Mouse (Mus musculus) spleen, adult 12 weeks (tissue): ENCODE measurements around the gene Slc9a2.
"Not testable (repeated sequence)": the region's sequence is repeated elsewhere in the genome, so short reads cannot be mapped to it uniquely, and the experiment has no call there.

Source experiments
- DNase-seq: peaks from one replicate; pipeline ENCODE4 v3.0.0; 2022; ENCODE audit warnings: low spot score

The Slc9a2 gene

DNA sequence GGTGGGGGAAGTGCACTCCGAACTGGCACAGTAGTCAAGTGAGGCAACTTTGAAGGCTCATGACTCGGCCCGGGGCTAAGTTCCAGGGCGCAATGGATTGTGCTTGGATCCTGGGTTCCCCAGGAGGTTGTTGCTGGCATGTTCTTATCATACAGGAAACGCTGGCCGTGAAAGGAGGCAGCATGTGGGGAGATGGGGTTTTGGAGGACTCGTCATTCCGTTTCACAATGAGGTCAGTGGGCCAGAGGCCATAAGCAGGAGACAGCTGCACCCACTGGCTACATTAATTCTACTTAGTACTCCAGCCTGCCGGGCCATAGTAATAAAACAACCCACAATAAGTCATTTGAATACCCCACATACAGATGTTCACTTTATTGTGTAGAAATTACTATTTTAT lies 34.6 kb downstream of the Slc9a2 start:
- no peak for DNase-seq

DNA sequence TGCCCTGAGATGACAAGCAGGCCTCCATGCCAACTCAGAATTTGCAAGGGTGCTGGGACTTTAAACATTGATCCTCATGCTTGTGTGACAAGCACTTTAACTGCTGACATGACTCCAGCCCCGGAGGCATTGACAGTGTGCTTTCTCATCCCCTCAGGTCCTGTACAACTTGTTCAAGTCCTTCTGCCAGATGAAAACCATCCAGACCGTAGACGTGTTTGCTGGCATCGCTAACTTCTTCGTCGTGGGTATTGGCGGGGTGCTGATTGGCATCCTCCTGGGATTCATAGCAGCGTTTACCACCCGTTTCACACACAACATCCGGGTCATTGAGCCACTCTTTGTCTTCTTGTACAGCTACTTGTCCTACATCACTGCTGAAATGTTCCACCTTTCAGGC lies 45.7 kb downstream of the Slc9a2 start:
- no peak for DNase-seq

DNA sequence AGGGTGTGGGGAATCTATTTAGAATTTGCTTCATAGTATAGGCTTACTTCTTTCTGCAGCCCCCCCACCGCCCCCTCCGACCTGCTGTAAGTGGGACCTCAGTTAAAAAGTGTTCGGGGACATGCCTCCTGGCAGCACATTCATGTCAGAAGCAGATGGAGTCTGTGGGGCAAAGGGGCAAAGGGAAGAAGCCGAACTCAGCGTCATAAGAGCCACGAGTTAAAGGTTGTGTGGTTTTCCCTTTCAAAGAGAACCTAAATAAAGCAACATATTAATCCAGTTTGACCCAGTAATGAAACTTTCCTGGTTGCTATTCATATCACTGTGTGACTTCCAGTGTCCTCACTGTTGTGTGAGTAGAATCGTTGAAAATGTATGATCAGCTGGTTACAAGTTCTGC lies 47.0 kb downstream of the Slc9a2 start:
- DNase-seq: no peak

DNA sequence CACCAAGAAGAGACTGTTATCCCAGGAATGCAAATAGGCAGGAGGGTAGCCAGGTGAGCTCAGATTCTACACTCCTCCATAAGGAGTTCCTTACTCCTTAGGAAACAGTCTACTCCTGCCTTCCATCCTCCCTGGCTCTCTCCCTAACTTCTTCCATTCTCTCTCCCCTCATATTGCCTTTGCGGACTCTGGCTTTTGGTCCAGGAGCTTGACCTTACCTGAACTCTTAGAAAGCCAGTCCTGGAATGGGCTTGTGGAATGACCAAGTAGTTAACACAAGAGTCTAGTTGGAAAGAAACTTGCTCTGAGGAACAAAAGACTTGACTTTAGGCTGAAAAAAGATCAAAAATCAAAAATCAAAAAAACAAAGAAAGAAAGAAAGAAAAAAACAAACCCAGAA lies 48.3 kb downstream of the Slc9a2 start:
- no peak for DNase-seq

DNA sequence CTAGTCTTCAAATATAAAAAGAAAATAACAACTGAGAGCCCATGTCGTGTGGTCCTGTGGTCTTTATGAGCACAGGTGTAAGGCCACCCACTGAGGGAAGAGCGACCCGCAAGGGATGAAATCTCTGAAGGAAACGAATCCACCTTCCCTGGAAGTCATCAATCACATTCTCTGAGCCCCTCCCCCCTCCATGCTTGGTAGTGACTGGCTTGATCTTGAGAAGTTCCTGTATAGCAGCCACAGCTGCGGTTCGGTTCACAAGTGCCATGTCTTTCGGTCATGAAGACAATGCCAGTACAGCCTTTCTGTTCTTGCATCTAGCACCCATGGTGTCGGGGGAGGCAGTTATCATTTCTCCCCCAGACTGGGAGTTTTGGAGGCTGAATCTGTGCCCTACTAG lies 57.3 kb downstream of the Slc9a2 start:
- DNase-seq: no peak

DNA sequence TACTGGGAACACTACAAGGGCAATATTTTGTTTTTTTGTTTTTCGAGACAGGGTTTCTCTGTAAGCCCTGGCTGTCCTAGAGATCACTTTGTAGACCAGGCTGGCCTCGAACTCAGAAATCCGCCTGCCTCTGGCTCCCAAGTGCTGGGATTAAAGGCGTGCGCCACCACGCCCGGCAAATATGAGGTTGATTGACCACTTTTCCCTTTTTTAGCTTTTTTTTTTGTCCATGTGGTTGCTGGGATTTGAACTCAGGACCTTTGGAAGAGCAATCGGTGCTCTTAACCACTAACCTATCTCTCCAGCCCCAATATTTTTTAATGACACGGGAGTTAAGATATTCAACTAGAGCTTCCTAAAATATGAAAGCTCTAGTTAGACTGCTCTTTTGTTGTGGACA lies 57.9 kb downstream of the Slc9a2 start:
- not testable (repeated sequence) for DNase-seq

DNA sequence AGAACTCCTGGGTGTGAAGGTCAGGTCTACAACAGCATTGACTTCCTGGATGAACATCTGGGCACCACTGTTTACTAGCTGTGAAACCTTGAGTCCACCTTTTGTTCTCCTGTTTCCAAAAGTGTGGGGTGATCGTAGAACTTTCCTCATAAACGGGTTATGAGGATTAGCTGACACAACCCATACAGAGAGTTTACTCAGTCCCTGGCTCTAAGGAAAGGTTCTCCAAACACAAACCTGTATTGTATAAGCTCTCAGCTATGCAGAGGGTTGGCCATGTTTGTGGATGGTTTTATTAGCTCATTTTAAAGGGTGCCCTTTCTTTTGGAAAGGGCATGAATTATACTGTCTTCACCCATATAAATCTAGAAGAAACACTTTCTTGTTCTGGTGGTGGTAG lies 60.4 kb downstream of the Slc9a2 start:
- DNase-seq: no peak

DNA sequence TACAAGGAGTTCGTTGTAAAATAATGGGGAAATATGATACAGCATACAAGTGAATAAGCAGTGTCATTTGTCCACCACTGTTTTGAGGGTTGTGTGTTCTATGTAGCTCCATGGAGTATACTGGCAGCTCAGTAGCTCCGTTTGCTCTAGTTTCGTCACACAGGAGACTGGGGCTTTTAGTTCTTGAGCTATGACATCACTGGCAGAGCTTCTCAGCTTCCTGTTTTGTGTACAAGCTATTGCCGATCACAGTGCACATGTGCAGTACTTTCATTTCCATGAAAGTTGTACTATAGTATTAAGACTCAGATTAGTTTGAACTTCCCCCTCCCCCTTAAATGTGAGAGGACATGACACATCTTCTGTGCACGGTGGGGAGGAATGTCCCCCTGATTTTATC lies 65.7 kb downstream of the Slc9a2 start:
- DNase-seq: no peak

DNA sequence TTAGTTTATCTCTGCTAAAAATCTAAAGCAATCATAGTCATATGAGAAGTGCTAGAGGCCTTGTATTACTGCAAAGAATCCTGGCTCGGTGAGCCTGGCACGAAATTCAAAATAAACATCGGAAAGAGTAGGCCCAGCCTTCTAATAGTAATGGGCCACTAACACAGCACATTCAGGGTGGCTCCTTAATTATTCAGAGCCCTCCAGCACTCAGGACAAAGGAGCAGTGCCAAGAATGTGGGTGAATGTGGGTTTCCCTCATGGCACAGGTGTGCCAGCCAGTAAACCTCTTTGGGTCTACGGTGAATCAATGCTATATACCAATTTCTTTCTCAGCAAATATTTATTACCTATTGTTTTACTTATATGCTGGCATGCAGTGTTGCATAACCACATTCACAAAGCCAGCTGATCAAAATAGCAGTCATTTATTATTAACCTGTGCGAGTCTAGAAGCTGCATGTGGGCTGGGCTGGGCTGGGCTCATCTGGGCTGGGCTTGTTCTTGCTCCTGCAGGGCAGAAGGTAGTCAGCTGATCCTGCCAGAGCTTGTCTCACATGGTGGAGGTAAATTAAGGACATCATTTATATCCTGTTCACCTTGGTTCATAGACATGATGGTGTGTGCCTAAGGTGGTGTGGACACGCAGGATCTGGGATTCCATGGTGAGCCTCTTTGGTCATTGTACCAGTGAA lies 79.5 kb downstream of the Slc9a2 start:
- DNase-seq: no peak

DNA sequence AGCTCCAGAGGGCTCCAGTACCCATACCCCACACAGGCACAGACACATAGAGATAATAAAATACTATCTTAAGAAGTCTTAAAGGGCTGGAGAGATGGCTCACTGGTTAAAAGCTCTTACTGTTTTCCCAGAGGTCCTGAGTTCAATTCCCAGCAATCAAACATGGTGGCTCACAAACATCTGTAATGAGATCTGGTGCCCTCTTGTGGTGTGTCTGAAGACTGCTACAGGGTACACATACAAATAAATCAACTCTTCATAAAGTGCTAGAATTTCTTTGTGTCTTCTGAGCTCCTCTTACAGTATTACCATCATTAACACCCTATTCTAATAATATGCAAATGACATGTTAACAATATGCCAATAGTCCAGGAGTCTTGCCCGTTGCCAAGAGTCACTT lies 83.7 kb downstream of the Slc9a2 start:
- no peak for DNase-seq

DNA sequence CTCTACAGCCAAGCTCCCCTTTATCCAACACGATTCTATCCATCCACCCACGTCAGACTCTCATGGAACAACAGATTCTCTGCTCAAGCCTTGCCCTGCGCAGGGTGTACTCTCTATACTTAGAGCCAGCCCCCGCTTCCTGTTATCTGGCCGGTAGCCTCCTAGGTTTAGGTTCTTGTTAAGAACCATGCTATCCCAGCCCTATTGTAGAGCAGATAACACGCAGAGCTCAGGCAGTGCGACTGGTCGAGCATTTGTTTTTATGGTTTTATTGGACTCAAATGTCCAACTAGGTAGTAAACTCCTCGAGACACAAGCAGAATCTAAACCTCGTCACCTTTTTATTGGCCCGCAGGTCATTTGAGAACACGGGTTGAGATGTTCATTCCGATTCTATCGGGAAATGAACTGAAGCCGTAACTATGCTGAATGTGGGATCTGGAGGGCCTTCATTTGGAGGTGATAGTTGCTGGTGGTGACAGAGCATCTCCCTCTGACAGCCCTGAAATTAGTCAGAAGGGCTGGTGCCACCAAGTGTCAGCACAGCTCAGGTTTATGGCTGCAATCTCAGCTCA lies 84.4 kb downstream of the Slc9a2 start:
- no peak for DNase-seq

DNA sequence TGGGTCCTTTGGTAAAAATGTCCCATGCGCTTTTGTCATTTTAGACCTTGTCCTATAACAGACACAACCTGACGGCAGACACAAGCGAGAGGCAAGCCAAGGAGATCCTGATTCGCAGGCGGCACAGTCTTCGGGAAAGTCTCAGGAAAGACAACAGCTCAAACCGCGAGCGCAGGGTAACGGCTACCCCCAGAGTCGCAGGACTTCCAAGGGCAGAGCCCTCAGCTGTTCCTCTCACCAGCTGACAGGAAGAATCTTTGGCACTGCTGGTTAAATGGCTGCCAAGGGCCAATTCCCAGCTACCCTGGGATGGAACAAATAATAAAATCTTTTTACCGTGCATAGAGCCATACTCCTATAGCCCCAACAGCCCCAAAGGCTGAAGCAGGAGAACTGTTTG lies 85.1 kb downstream of the Slc9a2 start:
- no peak for DNase-seq

DNA sequence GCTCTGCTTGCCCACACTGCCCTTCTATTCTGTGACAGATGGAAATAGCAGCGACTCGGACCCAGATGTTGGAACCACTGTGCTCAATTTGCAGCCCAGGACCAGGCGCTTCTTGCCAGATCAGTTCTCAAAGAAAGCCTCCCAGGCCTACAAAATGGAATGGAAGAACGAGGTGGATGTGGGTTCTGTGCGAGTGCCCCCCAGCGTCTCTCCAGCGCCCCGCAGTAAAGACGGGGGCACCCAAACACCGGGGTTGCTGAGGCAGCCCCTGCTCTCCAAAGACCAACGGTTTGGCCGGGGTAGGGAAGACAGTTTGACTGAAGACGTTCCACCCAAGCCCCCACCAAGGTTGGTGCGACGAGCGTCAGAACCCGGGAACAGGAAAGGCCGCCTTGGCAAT lies 87.2 kb downstream of the Slc9a2 start:
- DNase-seq: no peak

DNA sequence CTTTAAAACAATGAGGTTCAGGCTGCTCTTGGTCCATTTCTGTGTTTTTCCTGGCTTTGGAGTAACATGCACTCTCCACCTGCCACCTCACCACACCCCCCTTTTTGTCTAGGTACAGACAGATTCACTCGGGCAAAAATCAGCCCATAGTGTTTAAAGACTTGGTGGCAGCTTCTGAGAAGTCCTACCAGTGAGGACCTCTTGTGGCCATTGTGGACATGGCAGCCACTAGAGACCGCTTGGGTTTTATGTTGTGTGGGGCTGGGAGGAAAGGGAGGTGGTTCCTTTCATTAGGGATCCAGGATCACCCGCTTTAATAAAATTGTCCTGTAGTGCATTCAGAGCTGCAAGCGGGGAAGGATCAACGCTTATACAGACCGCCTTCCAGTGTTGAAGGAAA lies 88.2 kb downstream of the Slc9a2 start:
- DNase-seq: no peak

DNA sequence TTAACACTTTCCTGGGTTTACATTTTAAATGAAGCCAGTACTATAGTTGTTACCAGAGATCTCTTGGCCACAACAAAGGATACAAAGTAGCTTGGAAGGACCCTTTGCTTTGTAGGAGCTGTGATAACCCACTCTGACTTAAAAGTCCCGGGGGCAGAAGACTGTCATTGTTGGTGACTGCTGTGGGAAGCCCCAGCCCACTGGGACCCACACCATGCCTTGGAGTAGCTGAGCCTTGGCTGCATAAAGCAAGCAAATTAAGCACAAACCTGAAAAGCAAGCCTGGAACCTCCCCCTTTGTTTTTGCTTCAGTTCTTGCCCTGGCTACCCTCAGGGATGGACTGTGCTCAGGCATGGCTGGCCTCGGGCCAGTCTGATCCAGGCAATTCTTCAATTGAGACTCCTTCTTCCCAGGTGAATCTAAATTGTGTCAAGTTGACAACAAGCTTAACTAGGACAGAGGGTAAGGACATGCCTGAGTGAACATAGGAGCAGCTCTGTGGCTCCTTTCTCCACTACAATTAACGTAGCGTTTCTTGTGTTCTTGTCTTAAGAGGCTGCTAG lies 89.0 kb downstream of the Slc9a2 start:
- DNase-seq: no peak

DNA sequence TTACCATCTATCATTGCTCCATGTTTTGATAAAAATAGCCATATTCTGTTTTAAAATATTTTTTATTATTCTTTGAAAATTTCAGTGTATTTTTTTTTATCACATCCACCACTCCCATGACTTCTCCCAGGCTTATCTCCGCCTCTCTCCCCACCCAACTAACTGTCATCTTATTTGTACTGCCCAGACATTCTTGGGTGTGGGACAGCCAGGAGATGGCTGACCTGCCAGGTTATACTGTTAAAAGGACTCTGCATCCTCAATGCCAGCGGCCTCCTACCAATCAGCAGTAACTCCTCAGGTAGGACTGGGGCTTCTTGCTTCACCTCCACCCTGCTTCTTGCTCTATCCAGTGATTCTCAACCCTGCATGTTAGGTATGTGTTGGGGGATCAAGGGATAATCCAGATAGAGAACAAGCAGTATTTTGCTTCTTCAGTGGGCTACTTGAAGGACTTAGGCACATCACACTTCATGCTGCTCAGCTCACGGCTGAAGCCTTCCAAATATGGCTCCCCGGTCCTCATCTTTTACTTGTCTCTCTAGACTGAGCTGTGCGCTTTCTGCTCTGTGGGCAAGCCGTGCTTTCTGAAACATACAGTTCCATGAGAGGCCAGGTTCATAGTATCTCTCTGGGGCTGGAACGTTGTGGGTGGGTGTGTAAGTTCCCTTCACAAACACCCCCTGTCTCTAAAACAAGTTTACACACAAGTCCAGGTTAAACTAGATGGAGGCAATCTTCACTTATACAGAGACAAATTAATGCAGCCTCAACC lies 91.0 kb downstream of the Slc9a2 start:
- peak; percentile 4 for DNase-seq

DNA sequence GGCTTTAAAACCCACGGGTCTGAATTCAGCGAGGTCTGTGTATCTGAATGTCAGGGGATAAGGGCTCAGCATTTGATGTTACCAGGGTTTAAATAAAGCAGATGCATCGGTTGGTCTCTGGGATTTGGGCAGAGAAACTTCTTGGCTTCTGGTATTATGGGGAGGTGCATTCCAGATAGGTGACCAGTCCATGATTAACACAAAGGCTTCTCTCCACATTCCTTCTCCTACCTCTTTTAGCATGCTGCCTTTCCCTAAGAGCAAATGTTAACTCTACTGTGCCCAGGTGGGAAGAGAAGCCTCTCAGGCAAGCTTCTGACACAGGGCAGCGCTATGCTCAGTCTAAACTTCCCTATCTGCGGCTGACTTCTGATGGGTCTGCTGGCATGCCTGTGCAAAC lies 92.9 kb downstream of the Slc9a2 start:
- no peak for DNase-seq

DNA sequence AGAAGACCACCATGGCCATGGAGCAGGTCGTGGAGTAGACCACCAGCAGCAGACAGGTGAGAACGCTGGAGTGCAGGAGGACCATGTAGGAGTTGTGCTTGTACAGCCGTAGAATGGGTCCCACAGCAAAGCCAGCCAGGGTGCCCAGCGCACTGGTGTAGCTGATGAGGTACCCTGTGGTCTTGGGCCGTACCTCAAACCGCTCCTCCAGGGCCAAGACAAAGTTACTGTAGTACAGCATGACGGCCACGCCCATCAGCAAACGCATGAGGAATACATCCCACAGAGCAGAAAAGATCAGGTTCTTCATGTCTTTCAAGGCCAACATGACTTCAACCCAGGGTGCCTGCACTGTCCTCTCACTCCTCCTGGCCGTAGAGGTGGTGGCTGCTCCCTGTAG lies 93.7 kb downstream of the Slc9a2 start:
- no peak for DNase-seq

DNA sequence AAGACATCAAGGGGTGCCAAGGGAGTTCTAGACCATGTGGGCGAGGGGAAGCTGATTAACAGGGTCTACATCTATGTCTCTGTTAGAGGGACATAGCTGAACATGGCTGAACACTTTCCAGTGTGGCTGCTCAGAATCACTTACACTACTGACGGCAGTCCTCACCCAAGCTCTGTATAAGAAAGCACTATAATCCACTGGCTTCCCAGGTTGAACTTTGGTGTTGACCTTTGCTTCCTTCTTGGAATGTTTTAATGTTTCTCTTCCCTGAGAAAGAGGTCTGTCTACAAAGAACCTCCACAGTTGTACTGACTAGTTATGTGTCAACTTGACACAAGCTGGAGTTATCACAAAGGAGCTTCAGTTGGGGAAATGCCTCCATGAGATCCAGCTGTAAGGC lies 95.7 kb downstream of the Slc9a2 start:
- DNase-seq: no peak

DNA sequence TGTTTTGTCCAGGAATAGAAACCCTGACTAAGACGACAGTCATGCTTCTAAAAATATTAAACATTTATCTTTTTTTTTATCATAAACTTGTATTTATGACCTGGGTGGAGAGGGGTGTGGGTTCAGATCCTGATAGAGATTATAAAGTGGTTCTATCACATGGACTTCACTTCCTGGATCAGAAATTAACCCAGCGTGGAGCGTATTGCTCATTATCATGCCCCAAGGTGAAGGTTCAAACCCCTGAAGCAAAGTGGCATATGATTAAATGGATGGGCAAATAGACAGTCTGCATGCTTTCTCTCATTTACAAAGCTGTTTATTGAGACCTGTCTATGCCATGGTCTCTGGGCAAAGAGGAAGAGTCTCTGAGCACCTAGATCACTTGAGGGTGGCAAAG lies 96.4 kb downstream of the Slc9a2 start:
- no peak for DNase-seq

DNA sequence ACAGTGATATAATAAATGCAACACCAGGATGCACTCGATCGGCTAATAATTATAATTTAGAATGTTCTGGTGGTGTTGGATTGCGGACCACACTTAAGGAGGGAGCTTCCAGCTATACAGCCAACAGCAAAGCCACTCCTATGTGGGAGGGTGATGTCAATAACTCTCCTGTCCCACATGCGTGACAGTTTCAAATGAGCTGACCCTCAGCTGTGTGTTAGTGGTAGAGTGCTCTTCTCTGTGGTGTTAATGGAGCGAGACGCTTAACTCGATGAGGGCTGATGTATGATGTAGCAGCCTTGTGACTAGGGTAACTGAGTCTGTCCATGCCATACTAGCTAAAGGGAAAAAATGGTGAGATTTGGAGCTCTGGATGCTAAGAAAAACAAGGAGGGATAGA lies 103.1 kb downstream of the Slc9a2 start:
- no peak for DNase-seq

DNA sequence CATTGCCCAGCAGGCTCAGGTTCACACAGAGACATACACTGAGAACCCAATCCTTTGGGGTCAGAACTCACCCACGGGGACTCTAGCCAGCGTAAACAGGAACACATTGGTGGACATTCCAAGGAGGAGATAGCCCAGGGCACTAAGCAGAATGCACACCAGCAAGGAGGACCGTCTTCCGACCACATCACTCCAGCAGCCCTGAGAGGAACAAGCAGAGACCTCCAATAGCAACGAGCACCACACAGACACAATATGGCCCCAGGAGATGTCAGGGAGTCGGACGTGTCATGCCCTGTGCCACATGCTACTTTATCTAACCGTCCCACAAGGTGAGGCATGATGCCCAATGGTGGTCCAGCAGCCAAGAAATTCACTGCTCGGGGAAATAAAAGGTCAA lies 103.9 kb downstream of the Slc9a2 start:
- DNase-seq: no peak

DNA sequence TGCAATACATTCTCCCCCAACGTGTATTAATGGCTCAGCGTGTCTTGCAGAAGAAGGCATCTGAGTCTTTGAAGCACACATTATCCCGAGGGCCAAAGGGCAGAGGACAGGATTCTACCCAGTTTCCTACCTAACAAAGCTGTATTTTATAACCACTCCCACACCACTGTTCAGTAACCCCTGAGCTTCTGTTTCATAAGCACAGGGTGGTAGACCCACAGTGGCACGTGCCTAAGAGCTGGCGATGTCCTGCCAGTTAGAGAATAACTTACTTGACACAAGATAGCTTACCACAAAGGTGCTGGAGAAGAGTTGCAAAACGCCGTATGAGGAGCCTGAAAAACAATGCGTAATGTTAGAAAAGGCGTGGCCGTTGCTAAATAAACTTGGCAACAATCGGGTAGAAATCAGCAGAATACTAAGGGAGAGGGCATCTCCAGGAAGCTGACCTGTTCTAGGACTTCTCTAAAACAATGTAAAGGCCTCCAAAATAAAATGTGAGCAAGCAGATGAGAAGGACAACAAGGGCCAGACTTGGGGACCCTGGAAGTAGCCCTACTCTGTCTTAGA lies 105.6 kb downstream of the Slc9a2 start:
- no peak for DNase-seq
